Mouse (Mus musculus) heart, embryonic 15.5 days (tissue): Measurements from ENCODE around the gene Hacd4. TPM values are rescaled to one million over a fixed set of nuclear protein-coding genes. Genes with fewer than 3 reads are reported as not detected.
"Not testable (repeated sequence)": the region's sequence is repeated elsewhere in the genome, so short reads cannot be mapped to it uniquely, and the experiment has no call there.

ENCODE experiments used
- ATAC-seq: fragments of 200-750 bp; cut with Nextera tagmentation; replicated peaks from 2 replicates; pipeline ENCODE4 v1.8.0; 2017; ENCODE audit warnings: low read depth, moderate TSS enrichment; ENCODE audit not compliant: insufficient number of reproducible peaks, insufficient read depth, low FRiP score
- H3K27ac ChIP-seq: fragments of 300-500 bp; sonication (generic); 2 replicates; pipeline ENCODE4 v1.5.1; 2015; ENCODE audit warnings: mild to moderate bottlenecking, inconsistent platforms
- H3K27me3 ChIP-seq: fragments of 300-500 bp; sonication (generic); 2 replicates; pipeline ENCODE4 v1.6.1; 2015; ENCODE audit warnings: inconsistent platforms
- H3K36me3 ChIP-seq: fragments of 300-500 bp; sonication (generic); 2 replicates; pipeline ENCODE4 v1.6.1; 2015; ENCODE audit warnings: mild to moderate bottlenecking, inconsistent platforms
- H3K4me1 ChIP-seq: fragments of 300-500 bp; sonication (generic); replicated peaks from 2 replicates; pipeline ENCODE4 v1.6.1; 2015; ENCODE audit warnings: inconsistent platforms
- H3K4me2 ChIP-seq: fragments of 300-500 bp; sonication (generic); 2 replicates; pipeline ENCODE4 v1.6.1; 2015; ENCODE audit warnings: inconsistent platforms, mild to moderate bottlenecking, moderate library complexity
- H3K4me3 ChIP-seq: fragments of 300-500 bp; sonication (generic); 2 replicates; pipeline ENCODE4 v1.5.1; 2015; ENCODE audit warnings: mild to moderate bottlenecking, inconsistent platforms
- H3K9ac ChIP-seq: fragments of 300-500 bp; sonication (generic); 2 replicates; pipeline ENCODE4 v1.6.1; 2015; ENCODE audit warnings: mild to moderate bottlenecking, inconsistent platforms
- H3K9me3 ChIP-seq: fragments of 300-500 bp; sonication (generic); replicated peaks from 2 replicates; pipeline ENCODE4 v1.6.1; 2016; ENCODE audit warnings: inconsistent platforms
- WGBS: fragments of 180-500 bp; shearing (Covaris S2); methylation state at CpG from one replicate; pipeline ENCODE4 v1.1.7; 2015; ENCODE audit warnings: mixed read lengths; 5-methylcytosine and 5-hydroxymethylcytosine counted together
- polyA plus RNA-seq: library from polyadenylated mRNA; unstranded; fragments of >200 nt; fragmentation: Nextera tagmentation; extraction: Ambion mirVana; gene quantifications from 2 replicates; pipeline ENCODE4 v1.2.1, GENCODE M21; 2015

Gene Hacd4
- polyA plus RNA-seq, 1 experiment from 2014 or later, result 7.9 TPM

DNA sequence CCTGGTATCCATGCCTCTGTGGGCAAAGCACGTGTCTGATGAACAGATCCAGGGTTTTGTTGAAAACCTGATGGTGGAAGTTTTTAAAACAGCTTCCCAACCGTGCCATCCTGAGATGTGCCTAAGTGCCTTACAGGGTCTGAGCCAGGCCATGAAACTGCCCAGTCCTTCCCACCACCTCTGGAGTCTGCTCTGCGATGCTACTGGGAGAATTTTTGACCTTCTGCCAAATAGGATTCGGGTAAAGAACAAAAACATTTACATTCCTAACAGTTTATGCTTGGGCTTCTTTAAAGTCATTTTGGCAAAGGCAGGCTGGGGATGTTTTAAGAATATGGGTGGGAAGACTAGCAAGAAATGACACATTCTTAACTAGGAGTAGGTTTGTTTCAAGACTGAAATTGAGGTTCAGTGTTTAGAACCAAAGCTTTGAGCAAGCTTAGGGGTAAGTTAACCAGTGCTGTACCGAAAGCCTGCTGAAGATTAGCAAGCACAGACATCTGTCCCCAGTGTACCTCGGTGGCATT is 41.7 kb downstream of the Hacd4 start:
- no peak for ATAC-seq
- Histone ChIP-seq H3K4me3 (no peak overlapping the region), H3K9me3 (no peaks in the 10 kb centered on the region), H3K27me3 (no peaks in the 10 kb centered on the region), H3K9ac (no peak overlapping the region), H3K27ac (no peak overlapping the region), H3K4me2 (no peak overlapping the region), H3K4me1 (peaks cover 3% of the 10 kb centered on the region; the same call in 1 of the 2 replicates), H3K36me3 (no peaks in the 10 kb centered on the region)
- 47% methylated on average over 6 of the region's 6 CpGs for WGBS

DNA sequence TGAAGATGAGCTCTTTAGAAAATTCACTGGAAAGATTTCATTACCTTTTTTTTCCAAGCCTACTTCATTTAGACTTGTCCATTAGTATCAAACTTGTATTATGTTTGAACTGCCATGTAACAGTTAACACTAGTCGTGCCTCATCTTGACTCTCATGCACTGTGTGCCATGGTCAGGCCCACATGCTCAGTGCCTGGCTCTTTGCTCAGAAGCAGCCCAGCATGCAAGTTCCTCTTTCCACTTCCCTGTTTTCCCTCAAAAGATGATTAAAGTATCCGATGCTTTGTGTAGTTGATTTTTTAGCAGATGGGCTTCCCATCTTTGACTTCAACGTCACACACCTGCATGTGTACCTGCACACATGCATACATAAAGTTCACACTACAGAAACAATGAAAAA is 43.0 kb downstream of the Hacd4 start:
- no peak for ATAC-seq
- H3K36me3 ChIP-seq, result no peaks in the 10 kb centered on the region
- 81% methylated on average over 3 of the region's 3 CpGs for WGBS
- H3K4me3 ChIP-seq, result no peak overlapping the region
- H3K27me3 ChIP-seq, result no peaks in the 10 kb centered on the region
- H3K9me3 ChIP-seq, result no peaks in the 10 kb centered on the region
- H3K4me1 ChIP-seq, result peaks cover 3% of the 10 kb centered on the region; the same call in 1 of the 2 replicates
- no peak overlapping the region for H3K27ac ChIP-seq
- H3K4me2 ChIP-seq, result no peak overlapping the region
- H3K9ac ChIP-seq, result no peak overlapping the region

DNA sequence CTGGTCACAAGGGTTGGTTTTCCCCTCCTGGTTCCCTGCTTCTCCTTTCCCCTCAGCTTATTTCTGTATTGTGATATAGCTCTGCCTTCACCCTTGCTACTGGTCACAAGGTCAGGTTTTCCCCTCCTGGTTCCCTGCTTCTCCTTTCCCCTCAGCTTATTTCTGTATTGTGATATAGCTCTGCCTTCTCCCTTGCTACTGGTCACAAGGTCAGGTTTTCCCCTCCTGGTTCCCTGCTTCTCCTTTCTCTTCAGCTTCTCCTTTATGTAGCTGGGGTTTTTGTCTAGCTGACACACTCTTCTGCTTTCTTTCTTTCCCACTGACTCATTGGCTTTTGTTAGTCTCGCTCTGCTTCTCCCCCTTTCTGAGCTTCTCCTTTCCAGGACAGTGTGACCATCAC is 48.1 kb downstream of the Hacd4 start:
- H3K27ac ChIP-seq, H3K4me3 ChIP-seq, H3K9ac ChIP-seq, ATAC-seq, H3K4me1 ChIP-seq, H3K9me3 ChIP-seq, H3K4me2 ChIP-seq, H3K36me3 ChIP-seq, H3K27me3 ChIP-seq: not testable (repeated sequence)
- 96% methylated on average over 1 of the region's 1 CpGs for WGBS

DNA sequence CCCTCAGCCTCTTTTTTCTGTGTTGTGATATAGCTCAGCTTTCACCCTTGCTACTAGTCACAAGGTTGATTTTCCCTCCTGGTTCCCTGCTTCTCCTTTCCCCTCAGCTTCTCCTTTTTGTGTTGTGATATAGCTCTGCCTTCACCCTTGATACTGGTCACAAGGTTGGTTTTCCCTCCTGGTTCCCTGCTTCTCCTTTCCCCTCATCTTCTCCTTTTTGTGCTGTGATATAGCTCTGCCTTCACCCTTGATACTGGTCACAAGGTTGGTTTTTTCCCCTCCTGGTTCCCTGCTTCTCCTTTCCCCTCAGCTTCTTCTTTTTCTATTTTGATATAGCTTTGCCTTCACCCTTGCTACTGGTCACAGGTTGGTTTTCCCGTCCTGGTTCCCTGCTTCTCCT is 48.7 kb downstream of the Hacd4 start:
- H3K36me3 ChIP-seq, result no peaks in the 10 kb centered on the region
- H3K9ac ChIP-seq, result no peak overlapping the region
- peaks cover 3% of the 10 kb centered on the region; the same call in 1 of the 2 replicates for H3K4me1 ChIP-seq
- H3K27me3 ChIP-seq, result no peaks in the 10 kb centered on the region
- H3K4me2 ChIP-seq, result no peak overlapping the region
- H3K27ac ChIP-seq, result no peak overlapping the region
- no peak overlapping the region for H3K4me3 ChIP-seq
- ATAC-seq, result no peak
- no peaks in the 10 kb centered on the region for H3K9me3 ChIP-seq
- WGBS, result 96% methylated on average over 1 of the region's 1 CpGs

DNA sequence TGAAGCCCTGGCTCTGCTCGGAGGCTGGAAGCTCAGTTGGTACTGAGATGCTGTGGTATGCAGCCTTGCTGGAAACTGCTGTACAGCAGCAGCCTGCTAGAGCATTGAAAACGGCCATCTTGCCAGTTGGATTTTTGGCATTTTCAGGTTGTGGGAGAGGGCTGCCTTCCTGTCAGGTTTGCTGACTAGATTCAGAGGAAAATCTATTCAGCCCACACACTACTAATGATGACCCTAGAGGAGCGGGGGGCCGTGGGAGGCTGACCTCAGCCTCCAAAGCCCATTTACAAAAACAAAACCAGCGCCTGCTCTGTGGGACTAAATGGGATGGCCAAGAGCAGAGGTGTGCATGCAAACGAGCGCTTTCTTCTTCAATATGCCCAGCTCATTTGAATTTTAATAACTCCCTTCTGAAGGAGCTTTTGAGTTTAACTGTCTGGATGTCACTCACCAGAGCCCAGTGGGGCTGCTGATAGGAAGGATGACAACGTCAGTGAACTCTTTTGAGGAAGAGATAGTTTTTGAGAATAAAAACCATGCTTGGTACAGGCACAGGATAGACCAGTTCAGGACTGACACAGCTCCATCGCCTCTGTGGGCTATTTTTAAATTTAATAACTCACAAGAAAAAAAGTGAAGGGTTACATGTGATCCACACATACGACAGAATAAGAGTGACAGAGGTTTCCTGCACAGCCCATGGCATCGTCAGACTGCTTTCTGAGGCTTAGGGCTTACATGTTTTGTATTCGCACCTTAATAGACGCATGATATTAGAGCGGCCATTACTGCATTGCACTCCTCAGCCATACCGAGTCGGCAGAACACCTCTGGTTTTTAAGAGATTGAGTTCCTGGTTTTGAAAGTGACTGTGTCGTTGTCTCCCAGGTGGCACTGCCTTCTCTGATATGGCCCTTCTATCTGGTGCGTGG is 66.2 kb downstream of the Hacd4 start:
- H3K9me3 ChIP-seq, result no peaks in the 10 kb centered on the region
- WGBS, result 80% methylated on average over 18 of the region's 18 CpGs
- H3K27me3 ChIP-seq, result no peaks in the 10 kb centered on the region
- no peak for ATAC-seq
- H3K4me3 ChIP-seq, result no peak overlapping the region
- H3K4me1 ChIP-seq, result 0 out of 2 replicates have a peak, but pooled peaks cover 3% of the 10 kb centered on the region
- no peak overlapping the region for H3K9ac ChIP-seq
- no peak overlapping the region for H3K4me2 ChIP-seq
- no peaks in the 10 kb centered on the region for H3K36me3 ChIP-seq
- H3K27ac ChIP-seq, result no peak overlapping the region

DNA sequence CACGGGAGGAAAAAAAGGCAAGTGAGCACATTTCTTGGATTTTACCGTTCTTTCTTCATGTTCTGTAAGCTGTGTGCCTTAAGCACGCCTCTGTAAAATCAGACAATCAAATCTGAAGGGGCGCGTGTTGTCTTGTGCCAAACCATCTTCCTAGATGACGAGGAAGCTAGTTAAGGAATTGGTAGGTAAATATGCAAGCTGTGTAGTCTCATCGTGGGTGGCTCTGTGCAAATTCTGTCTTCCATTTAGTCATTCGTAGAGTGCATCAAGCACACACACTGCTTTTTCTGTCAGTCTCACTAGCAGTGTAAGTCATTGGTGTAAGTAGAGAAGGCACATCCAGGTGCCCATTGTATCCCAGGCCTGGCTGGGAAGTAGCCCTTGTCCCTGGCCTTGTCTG is 67.9 kb downstream of the Hacd4 start:
- ATAC-seq, result no peak
- Histone ChIP-seq H3K9ac (no peak overlapping the region), H3K9me3 (no peaks in the 10 kb centered on the region), H3K4me3 (no peak overlapping the region), H3K4me2 (no peak overlapping the region), H3K4me1 (0 out of 2 replicates have a peak, but pooled peaks cover 3% of the 10 kb centered on the region), H3K36me3 (no peaks in the 10 kb centered on the region), H3K27ac (no peak overlapping the region), H3K27me3 (no peaks in the 10 kb centered on the region)
- 90% methylated on average over 8 of the region's 8 CpGs for WGBS

DNA sequence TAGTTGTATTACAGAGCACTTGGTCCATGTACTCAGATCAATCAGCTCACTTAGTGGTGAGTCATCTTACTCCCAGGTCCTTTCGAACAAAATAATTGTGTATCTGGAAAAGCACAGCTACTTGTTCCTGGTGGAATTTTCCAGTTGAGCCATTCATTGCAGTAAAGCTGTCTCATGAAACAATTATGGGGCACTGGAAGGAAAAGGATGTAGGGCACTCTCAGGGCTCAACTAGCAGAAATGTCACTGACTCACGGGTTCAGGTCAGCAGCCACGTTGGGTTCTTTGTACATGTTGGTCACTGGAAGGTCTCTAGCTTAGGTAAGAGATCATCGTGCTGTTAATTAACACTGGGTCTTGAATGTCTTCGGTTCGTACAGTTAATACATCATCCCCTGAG is 68.8 kb downstream of the Hacd4 start:
- Histone ChIP-seq H3K4me3 (no peak overlapping the region), H3K4me1 (0 out of 2 replicates have a peak, but pooled peaks cover 3% of the 10 kb centered on the region), H3K27ac (no peak overlapping the region), H3K36me3 (no peaks in the 10 kb centered on the region), H3K9me3 (no peaks in the 10 kb centered on the region), H3K9ac (no peak overlapping the region), H3K27me3 (no peaks in the 10 kb centered on the region), H3K4me2 (no peak overlapping the region)
- 92% methylated on average over 6 of the region's 6 CpGs for WGBS
- ATAC-seq, result no peak

DNA sequence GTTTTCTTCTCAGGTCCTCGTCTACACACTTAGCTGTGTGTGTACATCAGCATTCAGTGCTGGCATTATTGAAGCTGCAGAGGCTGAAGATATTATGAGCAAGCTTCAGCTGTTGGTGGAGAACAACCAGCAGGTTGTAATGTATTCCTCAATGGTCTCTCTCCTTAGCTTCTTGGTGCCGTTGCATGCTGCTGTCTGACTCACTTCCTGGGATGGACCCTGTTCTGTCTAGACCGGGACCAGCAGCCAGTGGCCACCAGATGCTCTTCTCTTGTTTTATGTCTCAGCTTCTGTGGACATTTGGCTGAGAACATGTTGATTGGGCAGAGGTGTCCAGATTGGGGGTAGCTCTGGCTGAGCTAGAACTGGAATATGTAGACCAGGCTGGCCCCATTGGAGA is 81.3 kb downstream of the Hacd4 start:
- Histone ChIP-seq H3K27ac (no peak overlapping the region), H3K9ac (no peak overlapping the region), H3K4me3 (no peak overlapping the region), H3K4me2 (no peak overlapping the region), H3K27me3 (no peaks in the 10 kb centered on the region), H3K9me3 (no peaks in the 10 kb centered on the region), H3K36me3 (no peaks in the 10 kb centered on the region), H3K4me1 (no peaks in the 10 kb centered on the region)
- ATAC-seq, result no peak
- WGBS, result 72% methylated on average over 3 of the region's 3 CpGs

DNA sequence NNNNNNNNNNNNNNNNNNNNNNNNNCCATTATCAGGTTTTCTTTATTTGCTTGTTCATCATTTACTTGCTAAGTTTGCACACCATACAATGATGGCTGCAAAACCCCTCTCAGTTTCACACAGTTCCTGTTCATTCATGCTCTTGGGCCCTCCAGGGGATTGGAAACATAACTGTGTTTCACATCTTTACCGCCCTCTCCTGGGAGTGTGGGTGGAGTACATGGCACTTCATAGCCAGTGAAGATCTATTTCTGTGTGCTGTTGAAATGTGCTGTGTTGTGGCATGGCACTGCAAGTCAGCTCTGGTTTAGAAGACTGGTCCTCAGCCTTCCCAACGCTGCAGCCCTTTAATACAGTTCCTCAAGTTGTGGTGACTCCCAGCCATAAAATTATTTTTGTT is 82.1 kb downstream of the Hacd4 start:
- Histone ChIP-seq H3K4me1 (no peaks in the 10 kb centered on the region), H3K4me2 (no peak overlapping the region), H3K36me3 (no peaks in the 10 kb centered on the region), H3K27ac (no peak overlapping the region), H3K9ac (no peak overlapping the region), H3K4me3 (no peak overlapping the region), H3K9me3 (no peaks in the 10 kb centered on the region), H3K27me3 (no peaks in the 10 kb centered on the region)
- no peak for ATAC-seq
- 75% methylated on average over 2 of the region's 2 CpGs for WGBS

DNA sequence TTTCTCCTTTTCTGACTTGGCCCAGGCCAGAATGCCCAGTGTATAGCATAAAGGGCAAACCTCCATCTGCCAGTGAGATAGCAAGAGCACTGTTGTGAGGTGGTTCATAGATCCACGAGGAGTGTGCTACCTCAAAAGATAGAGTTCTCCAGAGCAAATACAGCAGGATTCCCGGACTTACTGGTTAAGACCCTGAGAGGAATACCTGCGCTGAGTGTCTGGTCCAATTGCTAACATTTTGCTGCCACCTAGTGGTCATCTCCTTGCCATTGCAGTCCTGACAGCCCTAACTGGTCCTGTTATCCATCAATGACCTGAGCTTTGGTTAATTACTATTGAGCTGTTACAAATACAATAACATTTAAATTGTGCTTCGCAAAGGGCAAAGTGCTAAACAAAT is 87.8 kb downstream of the Hacd4 start:
- Histone ChIP-seq H3K9me3 (no peaks in the 10 kb centered on the region), H3K9ac (no peak overlapping the region), H3K27me3 (no peaks in the 10 kb centered on the region), H3K4me2 (no peak overlapping the region), H3K36me3 (no peaks in the 10 kb centered on the region), H3K27ac (no peak overlapping the region), H3K4me3 (no peak overlapping the region), H3K4me1 (no peaks in the 10 kb centered on the region)
- 3% methylated on average over 4 of the region's 4 CpGs for WGBS
- ATAC-seq, result no peak
